Mouse (Mus musculus) heart, embryonic 12.5 days (tissue): ENCODE measurements around the gene Apc2. TPM values are rescaled to one million over a fixed set of nuclear protein-coding genes. Genes with fewer than 3 reads are reported as not detected.

ENCODE experiments used
- ATAC-seq: fragments of 200-750 bp; cut with Nextera tagmentation; 2 replicates; pipeline ENCODE4 v1.8.0; 2017; ENCODE audit warnings: moderate TSS enrichment, moderate library complexity; ENCODE audit not compliant: insufficient number of reproducible peaks, low FRiP score
- H3K27ac ChIP-seq: fragments of 300-500 bp; sonication (generic); 2 replicates; pipeline ENCODE4 v1.5.1; 2016; ENCODE audit warnings: mild to moderate bottlenecking, moderate library complexity; ENCODE audit not compliant: poor library complexity, severe bottlenecking
- H3K27me3 ChIP-seq: fragments of 300-500 bp; sonication (generic); replicated peaks from 2 replicates; pipeline ENCODE4 v1.6.1; 2016; ENCODE audit warnings: mild to moderate bottlenecking, moderate library complexity
- H3K36me3 ChIP-seq: fragments of 300-500 bp; sonication (generic); 2 replicates; pipeline ENCODE4 v1.6.1; 2016; ENCODE audit warnings: mild to moderate bottlenecking, moderate library complexity
- H3K4me1 ChIP-seq: fragments of 300-500 bp; sonication (generic); replicated peaks from 2 replicates; pipeline ENCODE4 v1.6.1; 2016; ENCODE audit warnings: mild to moderate bottlenecking
- H3K4me2 ChIP-seq: fragments of 300-500 bp; sonication (generic); 2 replicates; pipeline ENCODE4 v1.6.1; 2016; ENCODE audit warnings: mild to moderate bottlenecking, moderate library complexity
- H3K4me3 ChIP-seq: fragments of 300-500 bp; sonication (generic); 2 replicates; pipeline ENCODE4 v1.5.1; 2016; ENCODE audit warnings: mild to moderate bottlenecking
- H3K9ac ChIP-seq: fragments of 300-500 bp; sonication (generic); 2 replicates; pipeline ENCODE4 v1.6.1; 2016; ENCODE audit warnings: mild to moderate bottlenecking, moderate library complexity
- H3K9me3 ChIP-seq: fragments of 300-500 bp; sonication (generic); replicated peaks from 2 replicates; pipeline ENCODE4 v1.6.1; 2016; ENCODE audit warnings: mild to moderate bottlenecking, moderate library complexity
- WGBS: fragments of 180-500 bp; shearing (Covaris S2); methylation state at CpG from one replicate; pipeline ENCODE4 v1.1.7; 2016; 5-methylcytosine and 5-hydroxymethylcytosine counted together
- microRNA-seq: library from miRNA; unstranded; fragments of <30 nt; microRNA quantifications from one replicate; pipeline ENCODE4, GENCODE M21; 2017
- polyA plus RNA-seq: library from polyadenylated mRNA; unstranded; fragments of >200 nt; fragmentation: Nextera tagmentation; extraction: Ambion mirVana; gene quantifications from 2 replicates; pipeline ENCODE4 v1.2.1, GENCODE M21; 2016

The Apc2 gene
- polyA plus RNA-seq, 1 experiment from 2014 or later, result 1.4 TPM

GRCm38 (mm10) chr10:80363734-80364133, 68.0 kb downstream of the Apc2 start:
- Histone ChIP-seq H3K27ac (no peak overlapping the region), H3K36me3 (no peaks in the 10 kb centered on the region), H3K27me3 (peaks cover 85% of the 10 kb centered on the region), H3K4me2 (no peak overlapping the region), H3K9me3 (peaks cover 9% of the 10 kb centered on the region), H3K9ac (no peak overlapping the region), H3K4me1 (no peaks in the 10 kb centered on the region), H3K4me3 (no peak overlapping the region)
- ATAC-seq, result peak; percentile 27
- 55% methylated on average over 6 of the region's 6 CpGs for WGBS

- Histone ChIP-seq H3K4me3 (no peak overlapping the region), H3K4me2 (no peak overlapping the region), H3K27me3 (peaks cover 73% of the 10 kb centered on the region), H3K27ac (no peak overlapping the region), H3K9me3 (peaks cover 9% of the 10 kb centered on the region), H3K9ac (no peak overlapping the region), H3K4me1 (no peaks in the 10 kb centered on the region), H3K36me3 (no peaks in the 10 kb centered on the region)
- 63% methylated on average over 6 of the region's 6 CpGs for WGBS
- no peak for ATAC-seq
Observed at GRCm38 (mm10) chr10:80365736-80366135, 70.0 kb downstream of the Apc2 start.

Small RNAs within 50 kb of the gene (microRNA-seq; reads per million reads assigned to microRNA genes)
- gene Mir6911, result 1.4 reads per million

Other genes with a start within 250 kb of the Apc2 start
- 677 and 717 TPM in 2 replicates for gene Gpx4, start 248.8 kb upstream of the Apc2 start, polyA plus RNA-seq
- gene Sbno2, start 190.4 kb upstream of the Apc2 start, polyA plus RNA-seq, result 13.0 and 14.6 TPM in 2 replicates
- gene Stk11, start 180.2 kb upstream of the Apc2 start, polyA plus RNA-seq, result 10.8 and 13.8 TPM in 2 replicates
- 827 and 861 TPM in 2 replicates for gene Atp5d, start 157.3 kb upstream of the Apc2 start, polyA plus RNA-seq
- 1.7 and 3.6 TPM in 2 replicates for gene Cbarp, start 155.1 kb upstream of the Apc2 start, polyA plus RNA-seq
- 25.9 and 28.9 TPM in 2 replicates for gene Midn, start 147.7 kb upstream of the Apc2 start, polyA plus RNA-seq
- 110 and 118 TPM in 2 replicates for gene Cirbp, start 130.0 kb upstream of the Apc2 start, polyA plus RNA-seq
- gene 1600002K03Rik, start 123.0 kb upstream of the Apc2 start, polyA plus RNA-seq, result 10.4 and 11.7 TPM in 2 replicates
- 16.6 and 17.2 TPM in 2 replicates for gene Efna2, start 116.5 kb upstream of the Apc2 start, polyA plus RNA-seq
- 43.0 and 45.9 TPM in 2 replicates for gene Mum1, start 69.5 kb upstream of the Apc2 start, polyA plus RNA-seq
- 438 and 454 TPM in 2 replicates for gene Ndufs7, start 46.9 kb upstream of the Apc2 start, polyA plus RNA-seq
- 55.5 and 58.9 TPM in 2 replicates for gene Gamt, start 35.0 kb upstream of the Apc2 start, polyA plus RNA-seq
- 37.4 and 41.9 TPM in 2 replicates for gene Dazap1, start 34.5 kb upstream of the Apc2 start, polyA plus RNA-seq
- 577 and 591 TPM in 2 replicates for gene Rps15, start 3.5 kb upstream of the Apc2 start, polyA plus RNA-seq
- gene 2310011J03Rik, start 24.6 kb downstream of the Apc2 start, polyA plus RNA-seq, result 32.7 and 32.8 TPM in 2 replicates
- gene Pcsk4, start 33.5 kb downstream of the Apc2 start, polyA plus RNA-seq, result 1.0 and 1.5 TPM in 2 replicates
- gene Reep6, start 34.0 kb downstream of the Apc2 start, polyA plus RNA-seq, result 3.1 and 3.7 TPM in 2 replicates
- gene Adamtsl5, start 52.4 kb downstream of the Apc2 start, polyA plus RNA-seq, result 5.3 and 6.7 TPM in 2 replicates
- gene Plk5, start 60.5 kb downstream of the Apc2 start, polyA plus RNA-seq, result not detected in 2 replicates
- 6.1 and 6.2 TPM in 2 replicates for gene Mex3d, start 91.7 kb downstream of the Apc2 start, polyA plus RNA-seq
- 176 and 181 TPM in 2 replicates for gene Mbd3, start 103.6 kb downstream of the Apc2 start, polyA plus RNA-seq
- 951 and 1,026 TPM in 2 replicates for gene Uqcr11, start 110.9 kb downstream of the Apc2 start, polyA plus RNA-seq
- 85.8 and 89.4 TPM in 2 replicates for gene Tcf3, start 137.7 kb downstream of the Apc2 start, polyA plus RNA-seq
- gene Onecut3, start 198.9 kb downstream of the Apc2 start, polyA plus RNA-seq, result not detected in 2 replicates
- 0.05 and 0.17 TPM in 2 replicates for gene Atp8b3, start 243.1 kb downstream of the Apc2 start, polyA plus RNA-seq